Mouse (Mus musculus): ENCODE measurements around the gene Endog. TPM values are rescaled to one million over a fixed set of nuclear protein-coding genes. Genes with fewer than 3 reads are reported as not detected.
"Not testable (repeated sequence)": the region's sequence is repeated elsewhere in the genome, so short reads cannot be mapped to it uniquely, and the experiment has no call there.

Gene Endog
- polyA plus RNA-seq, 1 experiment from 2014 or later = 14.6 TPM

DNA sequence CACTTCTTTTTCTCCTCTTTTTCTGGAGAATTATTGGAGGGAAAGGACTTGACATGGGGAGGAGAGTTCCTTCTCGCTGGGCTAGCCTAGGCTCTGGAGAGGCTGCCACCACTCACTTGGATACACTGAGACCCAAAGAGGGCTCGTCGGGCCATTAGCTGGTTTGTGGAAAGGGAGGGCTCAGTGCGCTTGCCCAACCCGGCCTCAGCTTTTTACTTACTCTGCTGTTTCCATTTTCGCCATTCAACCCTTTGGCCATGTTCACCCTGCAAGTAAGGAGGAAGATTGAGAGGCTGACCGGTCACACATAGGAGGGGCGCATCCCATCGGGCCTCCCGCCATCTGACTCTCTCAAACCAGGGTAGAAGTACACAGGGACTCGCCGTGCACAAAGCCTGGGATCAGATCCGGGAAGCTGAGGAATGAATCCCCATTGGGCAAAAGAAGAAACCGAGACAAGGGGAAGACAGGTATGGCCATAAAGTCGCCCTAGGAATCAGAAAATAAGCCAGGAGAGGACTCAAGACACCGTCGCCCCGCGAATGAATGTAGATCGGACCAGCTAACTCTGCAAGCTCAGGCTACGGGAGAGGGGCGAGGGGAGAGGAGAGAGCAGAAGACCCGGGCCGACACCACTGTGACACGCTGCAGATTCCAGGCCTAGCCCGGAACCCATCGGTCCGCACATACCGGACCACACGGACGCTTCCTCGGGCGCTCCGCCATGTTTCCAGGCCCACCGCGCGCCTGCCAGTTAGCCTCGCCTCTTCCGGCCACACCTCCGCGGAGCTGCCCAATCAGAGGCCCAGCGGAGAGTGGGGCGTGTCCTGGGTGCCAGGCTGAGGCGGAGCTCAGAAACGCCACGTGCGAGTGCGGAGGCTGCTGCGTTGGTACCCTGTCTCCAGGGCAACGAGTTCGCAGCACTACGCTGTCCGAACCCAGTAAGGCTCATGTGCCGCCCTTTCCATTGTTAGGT, 6.7 kb downstream of the Endog start, which contains the start of gene Spout1:
Spout1 (minus strand) TSS at position 760 of the 976 bp plus-strand sequence.
- no peaks in the 10 kb centered on the region for H3K9me3 ChIP-seq (ENCODE audit: control insufficient read depth, low read length)
- peaks cover 18% of the 10 kb centered on the region for H3K36me3 ChIP-seq (ENCODE audit: control insufficient read depth, insufficient read depth, low read length)
- peaks cover 6% of the 10 kb centered on the region for H3K4me1 ChIP-seq (ENCODE audit: control insufficient read depth, insufficient read depth, low read length)
- WGBS = 3% methylated on average over 54 of the region's 54 CpGs
- DNase-seq (ENCODE audit: low spot score) = peak; percentile 98
- no peak within 1 kb of the TSS for H3K27ac ChIP-seq (ENCODE audit: low read depth, low read length)
- H3K4me2 ChIP-seq (ENCODE audit: low read depth) = peak within 1 kb of the TSS; percentile 70
- ATAC-seq (ENCODE audit: insufficient read depth, low FRiP score, low TSS enrichment) = peak; percentile 99
- peak within 1 kb of the TSS; percentile 60 for H3K9ac ChIP-seq (ENCODE audit: low read length)
- H3K4me3 ChIP-seq (ENCODE audit: low read depth, low read length) = peak within 1 kb of the TSS; percentile 68
- no peaks in the 10 kb centered on the region for H3K27me3 ChIP-seq (ENCODE audit: control insufficient read depth, insufficient read depth, low read length)

GRCm38 (mm10) chr2:30178711-30179110, 7.4 kb downstream of the Endog start:
- peak overlapping the region; percentile 70 for H3K4me2 ChIP-seq (ENCODE audit: low read depth)
- ATAC-seq (ENCODE audit: insufficient read depth, low FRiP score, low TSS enrichment); H3K9me3 ChIP-seq (ENCODE audit: control insufficient read depth, low read length); H3K27ac ChIP-seq (ENCODE audit: low read depth, low read length); H3K27me3 ChIP-seq (ENCODE audit: control insufficient read depth, insufficient read depth, low read length); DNase-seq (ENCODE audit: low spot score); H3K9ac ChIP-seq (ENCODE audit: low read length); H3K4me1 ChIP-seq (ENCODE audit: control insufficient read depth, insufficient read depth, low read length): not testable (repeated sequence)
- H3K36me3 ChIP-seq (ENCODE audit: control insufficient read depth, insufficient read depth, low read length) = peaks cover 14% of the 10 kb centered on the region
- peak overlapping the region; percentile 68; the same call in 1 of the 2 replicates for H3K4me3 ChIP-seq (ENCODE audit: low read depth, low read length)
- WGBS = 52% methylated on average over 7 of the region's 7 CpGs

GRCm38 (mm10) chr2:30182424-30182823, 11.1 kb downstream of the Endog start:
- no peak for ATAC-seq (ENCODE audit: insufficient read depth, low FRiP score, low TSS enrichment)
- 89% methylated on average over 2 of the region's 2 CpGs for WGBS
- no peaks in the 10 kb centered on the region for H3K9me3 ChIP-seq (ENCODE audit: control insufficient read depth, low read length)

DNA sequence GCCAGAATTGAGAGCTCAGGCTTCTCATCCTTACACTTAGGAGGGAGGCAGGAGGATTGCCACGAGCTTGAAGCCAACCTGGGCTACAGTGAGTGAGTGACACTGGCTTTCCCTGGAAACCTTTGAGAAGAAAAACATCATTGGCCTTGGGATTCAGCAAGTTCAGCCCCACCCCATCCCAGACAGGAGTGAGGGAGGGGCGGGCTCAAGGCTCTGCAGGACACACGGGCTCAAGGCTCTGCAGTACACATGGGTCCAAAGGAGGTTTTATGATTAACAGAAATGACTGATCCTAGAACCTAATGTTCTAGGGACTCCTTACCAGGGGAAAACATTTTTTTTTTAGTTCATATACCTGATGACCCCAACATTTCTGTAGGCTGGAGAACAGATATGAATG, 12.4 kb downstream of the Endog start:
- Histone ChIP-seq H3K36me3 (ENCODE audit: control insufficient read depth, insufficient read depth, low read length) (no peaks in the 10 kb centered on the region), H3K9me3 (ENCODE audit: control insufficient read depth, low read length) (no peaks in the 10 kb centered on the region), H3K4me2 (ENCODE audit: low read depth) (no peak overlapping the region), H3K4me1 (ENCODE audit: control insufficient read depth, insufficient read depth, low read length) (no peaks in the 10 kb centered on the region), H3K4me3 (ENCODE audit: low read depth, low read length) (no peak overlapping the region), H3K27ac (ENCODE audit: low read depth, low read length) (no peak overlapping the region), H3K27me3 (ENCODE audit: control insufficient read depth, insufficient read depth, low read length) (no peaks in the 10 kb centered on the region), H3K9ac (ENCODE audit: low read length) (no peak overlapping the region)
- DNase-seq (ENCODE audit: low spot score) (no peak), ATAC-seq (ENCODE audit: insufficient read depth, low FRiP score, low TSS enrichment) (no peak)
- 79% methylated on average over 3 of the region's 3 CpGs for WGBS

More at GRCm38 (mm10) chr2:30182424-30182823, 11.1 kb downstream of the Endog start:
- H3K4me2 ChIP-seq (ENCODE audit: low read depth) = no peak overlapping the region
- H3K27ac ChIP-seq (ENCODE audit: low read depth, low read length) = no peak overlapping the region
- H3K9ac ChIP-seq (ENCODE audit: low read length) = no peak overlapping the region
- H3K4me3 ChIP-seq (ENCODE audit: low read depth, low read length) = no peak overlapping the region
- no peak for DNase-seq (ENCODE audit: low spot score)
- H3K4me1 ChIP-seq (ENCODE audit: control insufficient read depth, insufficient read depth, low read length) = peaks cover 4% of the 10 kb centered on the region
- no peaks in the 10 kb centered on the region for H3K36me3 ChIP-seq (ENCODE audit: control insufficient read depth, insufficient read depth, low read length)
- H3K27me3 ChIP-seq (ENCODE audit: control insufficient read depth, insufficient read depth, low read length) = no peaks in the 10 kb centered on the region

- Histone ChIP-seq H3K27me3 (ENCODE audit: control insufficient read depth, insufficient read depth, low read length) (no peaks in the 10 kb centered on the region), H3K4me1 (ENCODE audit: control insufficient read depth, insufficient read depth, low read length) (no peaks in the 10 kb centered on the region), H3K36me3 (ENCODE audit: control insufficient read depth, insufficient read depth, low read length) (no peaks in the 10 kb centered on the region), H3K9me3 (ENCODE audit: control insufficient read depth, low read length) (no peaks in the 10 kb centered on the region), H3K9ac (ENCODE audit: low read length) (no peak overlapping the region), H3K4me2 (ENCODE audit: low read depth) (no peak overlapping the region), H3K4me3 (ENCODE audit: low read depth, low read length) (no peak overlapping the region), H3K27ac (ENCODE audit: low read depth, low read length) (no peak overlapping the region)
- DNase-seq (ENCODE audit: low spot score) (no peak), ATAC-seq (ENCODE audit: insufficient read depth, low FRiP score, low TSS enrichment) (no peak)
- WGBS = 92% methylated on average over 6 of the region's 6 CpGs
Measured at GRCm38 (mm10) chr2:30185276-30185675, 14.0 kb downstream of the Endog start.

DNA sequence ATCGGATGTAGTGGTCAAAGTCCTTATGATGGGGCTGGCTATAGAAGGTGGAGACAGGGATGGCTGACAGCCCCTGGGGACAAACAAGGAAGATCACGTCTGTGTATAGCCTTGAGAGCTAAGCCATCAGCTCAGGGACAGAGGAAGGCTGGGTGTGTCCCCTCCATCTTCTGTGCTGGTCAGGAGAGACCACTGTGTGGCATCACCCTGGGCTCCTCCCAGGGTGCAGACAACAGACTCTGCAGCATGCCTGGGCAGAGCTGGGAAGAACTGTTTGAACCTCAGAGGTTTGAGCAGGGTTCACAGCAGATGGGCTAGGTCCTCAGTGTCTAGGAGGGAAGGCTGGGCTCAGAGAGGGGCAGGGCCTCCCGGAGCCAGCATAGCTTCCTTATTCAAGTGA, 14.4 kb downstream of the Endog start:
- Histone ChIP-seq H3K9ac (ENCODE audit: low read length) (no peak overlapping the region), H3K9me3 (ENCODE audit: control insufficient read depth, low read length) (no peaks in the 10 kb centered on the region), H3K4me2 (ENCODE audit: low read depth) (no peak overlapping the region), H3K27ac (ENCODE audit: low read depth, low read length) (no peak overlapping the region), H3K27me3 (ENCODE audit: control insufficient read depth, insufficient read depth, low read length) (no peaks in the 10 kb centered on the region), H3K4me3 (ENCODE audit: low read depth, low read length) (no peak overlapping the region), H3K4me1 (ENCODE audit: control insufficient read depth, insufficient read depth, low read length) (no peaks in the 10 kb centered on the region), H3K36me3 (ENCODE audit: control insufficient read depth, insufficient read depth, low read length) (no peaks in the 10 kb centered on the region)
- ATAC-seq (ENCODE audit: insufficient read depth, low FRiP score, low TSS enrichment) (no peak), DNase-seq (ENCODE audit: low spot score) (no peak)
- 85% methylated on average over 3 of the region's 3 CpGs for WGBS

DNA sequence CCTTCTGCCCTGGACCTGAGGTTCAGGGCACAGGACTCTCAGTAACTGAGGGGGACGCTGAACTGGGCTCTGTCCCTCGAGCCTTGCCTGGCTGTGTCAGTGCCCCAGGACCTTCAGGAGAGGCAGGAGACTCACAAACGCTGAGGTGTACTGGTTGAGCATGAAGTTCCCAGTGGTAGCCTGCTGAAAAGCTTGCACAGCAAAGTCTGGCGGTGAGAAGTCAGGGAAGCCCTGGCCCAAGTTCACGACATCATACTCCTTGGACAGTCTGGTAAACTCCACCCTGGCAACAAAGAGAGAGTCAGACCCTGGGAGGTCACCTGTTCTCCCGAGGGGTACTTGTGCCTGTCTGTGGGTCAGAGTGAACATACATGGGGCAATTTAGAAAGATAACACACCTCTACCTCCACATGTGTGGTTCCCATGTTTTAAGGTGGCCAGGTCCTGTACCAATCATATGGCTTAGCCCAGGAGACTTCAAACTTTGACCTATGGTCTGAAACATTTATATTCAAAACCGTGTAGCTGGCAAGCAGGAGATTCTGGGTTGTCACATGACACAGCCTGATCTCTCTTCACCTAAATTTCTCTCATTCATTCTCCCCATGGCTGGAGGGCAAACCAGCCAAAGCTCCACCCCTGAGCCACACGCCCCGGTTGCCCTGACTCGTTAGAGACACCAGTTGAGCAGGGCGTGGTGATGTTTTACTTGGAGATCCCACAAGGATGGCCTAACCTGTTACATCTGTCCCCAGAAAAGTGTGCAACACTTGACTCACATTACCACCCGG, 20.7 kb downstream of the Endog start:
- Histone ChIP-seq H3K9me3 (ENCODE audit: control insufficient read depth, low read length) (no peaks in the 10 kb centered on the region), H3K9ac (ENCODE audit: low read length) (no peak overlapping the region), H3K36me3 (ENCODE audit: control insufficient read depth, insufficient read depth, low read length) (no peaks in the 10 kb centered on the region), H3K4me3 (ENCODE audit: low read depth, low read length) (no peak overlapping the region), H3K4me2 (ENCODE audit: low read depth) (no peak overlapping the region), H3K27me3 (ENCODE audit: control insufficient read depth, insufficient read depth, low read length) (no peaks in the 10 kb centered on the region), H3K27ac (ENCODE audit: low read depth, low read length) (no peak overlapping the region), H3K4me1 (ENCODE audit: control insufficient read depth, insufficient read depth, low read length) (no peaks in the 10 kb centered on the region)
- WGBS = 89% methylated on average over 12 of the region's 12 CpGs
- ATAC-seq (ENCODE audit: insufficient read depth, low FRiP score, low TSS enrichment) = no peak
- DNase-seq (ENCODE audit: low spot score) = no peak

- no peak overlapping the region for H3K4me3 ChIP-seq (ENCODE audit: low read depth, low read length)
- no peaks in the 10 kb centered on the region for H3K9me3 ChIP-seq (ENCODE audit: control insufficient read depth, low read length)
- 93% methylated on average over 3 of the region's 3 CpGs for WGBS
- H3K36me3 ChIP-seq (ENCODE audit: control insufficient read depth, insufficient read depth, low read length) = no peaks in the 10 kb centered on the region
- DNase-seq (ENCODE audit: low spot score) (no peak), ATAC-seq (ENCODE audit: insufficient read depth, low FRiP score, low TSS enrichment) (no peak)
- H3K27me3 ChIP-seq (ENCODE audit: control insufficient read depth, insufficient read depth, low read length) = no peaks in the 10 kb centered on the region
- H3K4me1 ChIP-seq (ENCODE audit: control insufficient read depth, insufficient read depth, low read length) = no peaks in the 10 kb centered on the region
- H3K4me2 ChIP-seq (ENCODE audit: low read depth) = no peak overlapping the region
- no peak overlapping the region for H3K9ac ChIP-seq (ENCODE audit: low read length)
- no peak overlapping the region for H3K27ac ChIP-seq (ENCODE audit: low read depth, low read length)
Measured at GRCm38 (mm10) chr2:30194656-30195055, 23.4 kb downstream of the Endog start.

Data from neural tube, embryonic 11.5 days (tissue).